Mouse (Mus musculus): ENCODE measurements around the gene Lamtor1.

DNA sequence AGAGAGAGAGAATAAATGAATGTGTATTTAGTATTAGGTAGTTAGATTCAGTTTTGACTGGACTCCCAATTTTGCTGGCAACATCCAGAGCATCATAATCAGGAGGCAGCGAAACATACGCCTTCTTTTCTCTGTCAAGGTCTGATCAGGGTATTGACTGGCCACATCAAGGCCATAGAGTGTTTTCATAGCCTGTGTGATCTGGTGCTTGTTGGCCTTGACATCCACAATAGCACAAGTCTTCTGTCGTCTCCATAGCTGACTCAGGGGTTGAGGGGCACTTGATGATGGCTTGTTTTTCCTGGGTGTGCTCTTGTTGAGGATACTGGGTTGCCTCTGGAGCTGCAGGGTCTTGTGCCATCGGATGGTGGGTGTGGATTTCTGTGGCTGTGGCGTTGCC lies 51.2 kb downstream of the Lamtor1 start:
- TF ChIP-seq CTCF (IDR thresholded peaks at IDR 0.05; ENCODE audit: borderline replicate concordance, extremely low read depth, insufficient read depth, insufficient read length): no peak
- TF ChIP-seq POLR2A (IDR thresholded peaks at IDR 0.05; ENCODE audit: borderline replicate concordance, extremely low read depth, insufficient read depth, insufficient read length, poor library complexity, severe bottlenecking): no peak
